Mouse (Mus musculus): ENCODE measurements around the gene Spag6. TPM values are rescaled to one million over a fixed set of nuclear protein-coding genes. Genes with fewer than 3 reads are reported as not detected.
A peak's percentile ranks its signal among the peaks of the same experiment; 100 is the strongest.

Spag6 gene
- polyA plus RNA-seq, 1 experiment from 2014 or later: not detected

GRCm38 (mm10) chr2:18695163-18695562 lies 1.3 kb downstream of the Spag6 start:
- Histone ChIP-seq H3K27ac (ENCODE audit: low read depth) (no peak overlapping the region), H3K9me3 (ENCODE audit: low read length) (no peaks in the 10 kb centered on the region), H3K4me1 (ENCODE audit: insufficient read depth) (peaks cover 13% of the 10 kb centered on the region), H3K36me3 (replicated peaks; ENCODE audit: insufficient read depth, low read length) (no peaks in the 10 kb centered on the region), H3K9ac (replicated peaks) (no peak overlapping the region), H3K27me3 (ENCODE audit: insufficient read depth, low read length) (peaks cover 88% of the 10 kb centered on the region), H3K4me2 (ENCODE audit: low read depth, low read length) (peak overlapping the region; percentile 95; the same call in 1 of the 2 replicates), H3K4me3 (ENCODE audit: low read depth, low read length) (no peak overlapping the region)
- no peak for TF ChIP-seq CTCF (IDR thresholded peaks at IDR 0.05; ENCODE audit: low read depth)
- no peak for TF ChIP-seq EP300 (IDR thresholded peaks at IDR 0.05; ENCODE audit: low read depth)
- ATAC-seq (no peak), DNase-seq (no peak)
- WGBS (ENCODE audit: insufficient replicate concordance): 6% methylated on average over 8 of the region's 8 CpGs

- DNase-seq (no peak), ATAC-seq (no peak)
- Histone ChIP-seq H3K9me3 (ENCODE audit: low read length) (no peaks in the 10 kb centered on the region), H3K36me3 (replicated peaks; ENCODE audit: insufficient read depth, low read length) (no peaks in the 10 kb centered on the region), H3K4me3 (ENCODE audit: low read depth, low read length) (no peak overlapping the region), H3K27me3 (ENCODE audit: insufficient read depth, low read length) (peaks cover 88% of the 10 kb centered on the region), H3K27ac (ENCODE audit: low read depth) (no peak overlapping the region), H3K9ac (replicated peaks) (no peak overlapping the region), H3K4me2 (ENCODE audit: low read depth, low read length) (no peak overlapping the region), H3K4me1 (ENCODE audit: insufficient read depth) (peaks cover 9% of the 10 kb centered on the region)
- TF ChIP-seq CTCF (IDR thresholded peaks at IDR 0.05; ENCODE audit: low read depth) (no peak), EP300 (IDR thresholded peaks at IDR 0.05; ENCODE audit: low read depth) (no peak)
- WGBS (ENCODE audit: insufficient replicate concordance): 11% methylated on average over 7 of the region's 7 CpGs
Observed at GRCm38 (mm10) chr2:18695629-18696150, 1.9 kb downstream of the Spag6 start.

- no peak for TF ChIP-seq CTCF (IDR thresholded peaks at IDR 0.05; ENCODE audit: low read depth)
- no peak for TF ChIP-seq EP300 (IDR thresholded peaks at IDR 0.05; ENCODE audit: low read depth)
- peaks cover 79% of the 10 kb centered on the region for H3K27me3 ChIP-seq (ENCODE audit: insufficient read depth, low read length)
- no peaks in the 10 kb centered on the region for H3K9me3 ChIP-seq (ENCODE audit: low read length)
- H3K4me1 ChIP-seq (ENCODE audit: insufficient read depth): peaks cover 9% of the 10 kb centered on the region
- no peak overlapping the region for H3K4me2 ChIP-seq (ENCODE audit: low read depth, low read length)
- DNase-seq (no peak), ATAC-seq (no peak)
- no peaks in the 10 kb centered on the region for H3K36me3 ChIP-seq (replicated peaks; ENCODE audit: insufficient read depth, low read length)
- 7% methylated on average over 4 of the region's 4 CpGs for WGBS (ENCODE audit: insufficient replicate concordance)
- no peak overlapping the region for H3K4me3 ChIP-seq (ENCODE audit: low read depth, low read length)
- H3K9ac ChIP-seq (replicated peaks): no peak overlapping the region
- H3K27ac ChIP-seq (ENCODE audit: low read depth): no peak overlapping the region
Observed at GRCm38 (mm10) chr2:18697591-18698244, 3.9 kb downstream of the Spag6 start.

- Histone ChIP-seq H3K36me3 (replicated peaks; ENCODE audit: insufficient read depth, low read length) (no peaks in the 10 kb centered on the region), H3K4me3 (ENCODE audit: low read depth, low read length) (peak overlapping the region; percentile 24; the same call in 1 of the 2 replicates), H3K27me3 (ENCODE audit: insufficient read depth, low read length) (peaks cover 71% of the 10 kb centered on the region), H3K4me1 (ENCODE audit: insufficient read depth) (peaks cover 9% of the 10 kb centered on the region), H3K9me3 (ENCODE audit: low read length) (no peaks in the 10 kb centered on the region), H3K27ac (ENCODE audit: low read depth) (no peak overlapping the region), H3K9ac (replicated peaks) (no peak overlapping the region), H3K4me2 (ENCODE audit: low read depth, low read length) (peak overlapping the region; percentile 53)
- DNase-seq: peak; percentile 54
- 1% methylated on average over 56 of the region's 56 CpGs for WGBS (ENCODE audit: insufficient replicate concordance)
- peak; percentile 24; the same call in 1 of the 2 replicates for ATAC-seq
- TF ChIP-seq EP300 (IDR thresholded peaks at IDR 0.05; ENCODE audit: low read depth) (no peak), CTCF (IDR thresholded peaks at IDR 0.05; ENCODE audit: low read depth) (no peak)
Observed at GRCm38 (mm10) chr2:18698663-18699385, 5.0 kb downstream of the Spag6 start.

- DNase-seq (no peak), ATAC-seq (no peak)
- no peak for TF ChIP-seq EP300 (IDR thresholded peaks at IDR 0.05; ENCODE audit: low read depth)
- TF ChIP-seq CTCF (IDR thresholded peaks at IDR 0.05; ENCODE audit: low read depth): no peak
- Histone ChIP-seq H3K27me3 (ENCODE audit: insufficient read depth, low read length) (peaks cover 64% of the 10 kb centered on the region), H3K4me1 (ENCODE audit: insufficient read depth) (peaks cover 7% of the 10 kb centered on the region), H3K4me3 (ENCODE audit: low read depth, low read length) (peak overlapping the region; percentile 24; the same call in 1 of the 2 replicates), H3K4me2 (ENCODE audit: low read depth, low read length) (no peak overlapping the region), H3K36me3 (replicated peaks; ENCODE audit: insufficient read depth, low read length) (no peaks in the 10 kb centered on the region), H3K9ac (replicated peaks) (no peak overlapping the region), H3K27ac (ENCODE audit: low read depth) (no peak overlapping the region), H3K9me3 (ENCODE audit: low read length) (no peaks in the 10 kb centered on the region)
- 3% methylated on average over 11 of the region's 11 CpGs for WGBS (ENCODE audit: insufficient replicate concordance)
Observed at GRCm38 (mm10) chr2:18699401-18699990, 5.7 kb downstream of the Spag6 start.

- no peak overlapping the region for H3K27ac ChIP-seq (ENCODE audit: low read depth)
- ATAC-seq: no peak
- TF ChIP-seq CTCF (IDR thresholded peaks at IDR 0.05; ENCODE audit: low read depth) (no peak), EP300 (IDR thresholded peaks at IDR 0.05; ENCODE audit: low read depth) (no peak)
- H3K27me3 ChIP-seq (ENCODE audit: insufficient read depth, low read length): no peaks in the 10 kb centered on the region
- 55% methylated on average over 3 of the region's 3 CpGs for WGBS (ENCODE audit: insufficient replicate concordance)
- H3K4me1 ChIP-seq (ENCODE audit: insufficient read depth): no peaks in the 10 kb centered on the region
- no peak for DNase-seq
- H3K9ac ChIP-seq (replicated peaks): no peak overlapping the region
- no peak overlapping the region for H3K4me3 ChIP-seq (ENCODE audit: low read depth, low read length)
- no peak overlapping the region for H3K4me2 ChIP-seq (ENCODE audit: low read depth, low read length)
- H3K36me3 ChIP-seq (replicated peaks; ENCODE audit: insufficient read depth, low read length): no peaks in the 10 kb centered on the region
- no peaks in the 10 kb centered on the region for H3K9me3 ChIP-seq (ENCODE audit: low read length)
Observed at GRCm38 (mm10) chr2:18710356-18710755, 16.5 kb downstream of the Spag6 start.

Data from liver, postnatal 0 days (tissue).